Comparison of ENCODE assay signal across 33 mouse cellular contexts in the genomic region with DNA sequence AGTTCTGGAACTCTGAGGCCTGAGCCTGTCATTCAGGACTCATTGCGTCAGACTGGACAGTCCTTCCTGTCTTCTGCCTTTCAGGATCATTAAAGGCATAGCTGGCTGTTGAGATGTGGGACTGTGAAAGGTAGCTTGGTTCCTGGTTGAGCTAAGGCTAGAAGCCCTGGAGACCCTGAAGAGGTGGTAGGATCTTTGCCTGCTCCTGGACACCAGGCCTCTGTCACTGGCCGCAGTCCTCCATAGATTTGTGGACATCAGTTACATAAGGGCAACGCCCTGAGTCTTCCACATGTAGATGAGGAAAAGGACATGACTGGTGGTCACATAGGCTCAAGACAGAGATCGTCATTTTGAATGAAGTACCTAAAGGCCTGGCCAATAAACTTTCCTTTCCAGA.
"Had no signal": no experiment of that assay in that cellular context is flagged by ENCODE, and none has a peak within 500 bp of the region (broad histone marks: within the 10 kb centered on the region; RNA-seq: fewer than 3 reads in every experiment).

No protein-coding gene starts in this region.

- H3K4me2 ChIP-seq: heart, embryonic 13.5 days; heart, embryonic 15.5 days; hindbrain, embryonic 12.5 days; hindbrain, embryonic 13.5 days; hindbrain, embryonic 14.5 days; hindbrain, embryonic 15.5 days; intestine, embryonic 15.5 days; kidney, embryonic 15.5 days had no signal

- H3K9me3 ChIP-seq: heart, embryonic 15.5 days; hindbrain, embryonic 12.5 days; hindbrain, embryonic 13.5 days; hindbrain, embryonic 15.5 days; intestine, embryonic 15.5 days; kidney, embryonic 15.5 days had no signal

- H3K27me3 ChIP-seq: heart, embryonic 13.5 days; heart, embryonic 15.5 days; intestine, embryonic 15.5 days had no signal

- H3K36me3 ChIP-seq: heart, embryonic 13.5 days; heart, embryonic 15.5 days; hindbrain, embryonic 10.5 days; hindbrain, embryonic 12.5 days; hindbrain, embryonic 13.5 days; hindbrain, embryonic 15.5 days; intestine, embryonic 15.5 days; kidney, embryonic 15.5 days had no signal

- H3K9ac ChIP-seq: heart, embryonic 13.5 days; heart, embryonic 15.5 days; hindbrain, embryonic 12.5 days; hindbrain, embryonic 13.5 days; hindbrain, embryonic 14.5 days; hindbrain, embryonic 15.5 days; intestine, embryonic 15.5 days; kidney, embryonic 15.5 days had no signal

- ATAC-seq: hindbrain, embryonic 16.5 days; hindbrain, postnatal 0 days; inflammation-experienced regulatory T-cells, adult 6 months; intestine, embryonic 15.5 days; intestine, embryonic 16.5 days; intestine, postnatal 0 days had no signal

- DNase-seq: heart, postnatal 10 days; heart, postnatal 14 days; heart, postnatal 36 days; heart, postnatal 4 days; kidney, adult 11 months; kidney, adult 18-20 months; kidney, adult 2 months; kidney, adult 8-10 months; kidney, adult 9 months; kidney, postnatal 10 days; kidney, postnatal 14 days; kidney, postnatal 25 days; kidney, postnatal 36 days; kidney, postnatal 4 days; layer of hippocampus, adult 9-11 months; layer of hippocampus, postnatal 36 days had no signal

- H3K4me1 ChIP-seq: hindbrain, embryonic 12.5 days; hindbrain, embryonic 15.5 days; kidney, embryonic 15.5 days had no signal

- H3K27ac ChIP-seq: heart, embryonic 13.5 days; heart, embryonic 15.5 days; hindbrain, embryonic 10.5 days; hindbrain, embryonic 12.5 days; hindbrain, embryonic 13.5 days; hindbrain, embryonic 14.5 days; hindbrain, embryonic 15.5 days; hindbrain, postnatal 0 days; intestine, embryonic 15.5 days; kidney, embryonic 15.5 days; kidney, postnatal 0 days; layer of hippocampus, adult 2 months; left cerebral cortex, adult 2 months had no signal

- H3K4me3 ChIP-seq: heart, embryonic 13.5 days; heart, embryonic 15.5 days; hindbrain, embryonic 10.5 days; hindbrain, embryonic 12.5 days; hindbrain, embryonic 13.5 days; hindbrain, embryonic 15.5 days; intestine, embryonic 15.5 days; kidney, embryonic 15.5 days; layer of hippocampus, adult 2 months; left cerebral cortex, adult 2 months had no signal
